Comparison of ENCODE assay signal across 8 mouse cellular contexts in genomic region chr11:51857818-51858527, GRCm38 (mm10). TPM values are rescaled to one million over a fixed set of nuclear protein-coding genes. Genes with fewer than 3 reads are reported as not detected.
A peak's percentile ranks its signal among the peaks of the same experiment; 100 is the strongest.
DNase-seq lines count a peak whose midpoint lies in the region; ATAC-seq lines count a peak whose summit lies in the region.

No protein-coding gene starts in this region.

- peak; percentile 87 for DNase-seq in T-cell, adult 2 months (ENCODE audit: low spot score)
- peak; percentile 40 to 51 for DNase-seq in cerebellum, postnatal 4 days (ENCODE audit: low spot score in 2 of 2)
- DNase-seq in gastrocnemius, postnatal 25 days: peak; percentile 84
- DNase-seq in intestine, embryonic 14.5 days (ENCODE audit: low spot score): peak; percentile 88
- peak; percentile 49 to 85 for DNase-seq in left cerebral cortex, postnatal 10 days (ENCODE audit: extremely low spot score in 1 of 2, low spot score in 2 of 2)
- DNase-seq in right cerebral cortex, postnatal 10 days (ENCODE audit: low spot score in 2 of 2): peak; percentile 79 to 80
- DNase-seq in urinary bladder, postnatal 25 days (ENCODE audit: low spot score): peak; percentile 71

- no peaks in the 10 kb centered on the region for H3K9me3 ChIP-seq in intestine, embryonic 14.5 days (ENCODE audit: control insufficient read depth, low read length)
- no peaks in the 10 kb centered on the region for H3K9me3 ChIP-seq in megakaryocyte, embryonic 14.5 days

- peak overlapping the region; percentile 75 for H3K27ac ChIP-seq in intestine, embryonic 14.5 days (ENCODE audit: low read depth)

- peak; percentile 48 for ATAC-seq in intestine, embryonic 14.5 days (replicated peaks; ENCODE audit: low FRiP score, low TSS enrichment, low read depth)

- under 1% methylated on average over 52 of the region's 52 CpGs for WGBS in intestine, embryonic 14.5 days

- H3K4me2 ChIP-seq in intestine, embryonic 14.5 days (ENCODE audit: low read length): peak overlapping the region; percentile 85

- no peaks in the 10 kb centered on the region for H3K36me3 ChIP-seq in intestine, embryonic 14.5 days (ENCODE audit: control insufficient read depth, insufficient read depth, low read length)
- no peaks in the 10 kb centered on the region for H3K36me3 ChIP-seq in megakaryocyte, embryonic 14.5 days (replicated peaks; ENCODE audit: low read length)

- no peaks in the 10 kb centered on the region for H3K27me3 ChIP-seq in intestine, embryonic 14.5 days (replicated peaks; ENCODE audit: control insufficient read depth, insufficient read depth, low read length)
- H3K27me3 ChIP-seq in megakaryocyte, embryonic 14.5 days (replicated peaks): peaks cover 25% of the 10 kb centered on the region

- H3K4me3 ChIP-seq in intestine, embryonic 14.5 days (ENCODE audit: low read depth, low read length): peak overlapping the region; percentile 80
- peak overlapping the region; percentile 97 for H3K4me3 ChIP-seq in megakaryocyte, embryonic 14.5 days (replicated peaks)

- peak overlapping the region; percentile 84 for H3K9ac ChIP-seq in intestine, embryonic 14.5 days (ENCODE audit: low read length)

- intact Hi-C loops in left cerebral cortex, postnatal 10 days (cut with DNase I): loop anchor here (2.0 to 5.0 kb wide), 2 partner anchors 36 to 109 kb away; partner anchors contain the start of gene Cdkn2aipnl

- H3K4me1 ChIP-seq in intestine, embryonic 14.5 days (replicated peaks; ENCODE audit: control insufficient read depth, insufficient read depth, low read length): peaks cover 6% of the 10 kb centered on the region
- peaks cover 26% of the 10 kb centered on the region for H3K4me1 ChIP-seq in megakaryocyte, embryonic 14.5 days

RNA-seq across cellular contexts. Expression of gene Jade2, which starts 0.5 kb away (rescaled TPM):
- 1 to 10 TPM; 2.3 to 3.5 TPM for total RNA-seq in gastrocnemius, postnatal 25 days (2021)
- 0.82 and 0.95 TPM in 2 replicates for polyA plus RNA-seq in intestine, embryonic 14.5 days (2014; fragmentation: Nextera tagmentation; extraction: Ambion mirVana)
- 1 to 10 TPM; 6.7 to 8.2 TPM for total RNA-seq in left cerebral cortex, postnatal 10 days (2021)
- polyA plus RNA-seq in megakaryocyte, embryonic 14.5 days (2012; ENCODE audit: insufficient read depth, low replicate concordance): 0.26 and 3.6 TPM in 2 replicates

Comparison
In these comparisons a context has a peak if more than half of its experiments do, and no peak if none do; other contexts are left out.
1. Peak in every context shown above with its lines: DNase-seq, ATAC-seq, H3K4me3 ChIP-seq and H3K27ac ChIP-seq.